Mouse (Mus musculus) left cerebral cortex, postnatal 4 days (tissue): ENCODE measurements around the gene Kcna5. TPM values are rescaled to one million over a fixed set of nuclear protein-coding genes. Genes with fewer than 3 reads are reported as not detected.

Experiments
- DNase-seq: peaks from one replicate; pipeline ENCODE4 v3.0.0-alpha.2; 2022
- intact Hi-C: fragments of 180-260 bp; cut with DNase I; formaldehyde crosslinking; loops from one replicate; pipeline ENCODE4 v1.15.1; 2025
- total RNA-seq, 2 experiments: library from RNA; stranded (reverse); gene quantifications; 2 replicates each; pipeline ENCODE4 v1.2.3; 2021

Gene Kcna5
- total RNA-seq, result 1 to 10 TPM; 1.3 to 1.9 TPM

- DNase-seq, result peak; percentile 35
- intact Hi-C loops, result no loop called here
These were observed at the start of gene Kcna5 for GRCm38 (mm10) chr6:126535208-126535910. Gene Kcna5, minus strand, starts transcription at chr6:126535412.

- peak; percentile 40 for DNase-seq
- intact Hi-C loops, result no loop called here
These were observed 47.9 kb upstream of the Kcna5 start for GRCm38 (mm10) chr6:126583075-126583474.

- DNase-seq, result no peak
- intact Hi-C loops, result no loop called here
These were observed 46.4 kb upstream of the Kcna5 start for GRCm38 (mm10) chr6:126581632-126582031.

GRCm38 (mm10) chr6:126580571-126580970 is 45.4 kb upstream of the Kcna5 start:
- DNase-seq, result no peak
- intact Hi-C loops, result no loop called here

GRCm38 (mm10) chr6:126577415-126577814 is 42.2 kb upstream of the Kcna5 start:
- DNase-seq, result no peak
- intact Hi-C loops, result no loop called here

GRCm38 (mm10) chr6:126576566-126576965 is 41.4 kb upstream of the Kcna5 start:
- intact Hi-C loops, result no loop called here
- DNase-seq, result no peak

GRCm38 (mm10) chr6:126574778-126575177 is 39.6 kb upstream of the Kcna5 start:
- no peak for DNase-seq
- intact Hi-C loops, result no loop called here

- DNase-seq, result no peak
- intact Hi-C loops, result no loop called here
These were observed 37.8 kb upstream of the Kcna5 start for GRCm38 (mm10) chr6:126573021-126573420.

GRCm38 (mm10) chr6:126569809-126570208 is 34.6 kb upstream of the Kcna5 start:
- intact Hi-C loops, result loop anchor here (5.0 kb wide), 1 partner anchor 72 kb away; no protein-coding TSS in a partner anchor
- DNase-seq, result no peak

- intact Hi-C loops, result loop anchor here (5.0 kb wide), 1 partner anchor 74 kb away; no protein-coding TSS in a partner anchor
- DNase-seq, result peak; percentile 27
These were observed 33.0 kb upstream of the Kcna5 start for GRCm38 (mm10) chr6:126568046-126568830.

GRCm38 (mm10) chr6:126567326-126567725 is 32.1 kb upstream of the Kcna5 start:
- no peak for DNase-seq
- intact Hi-C loops, result loop anchor here (5.0 kb wide), 1 partner anchor 75 kb away; no protein-coding TSS in a partner anchor

GRCm38 (mm10) chr6:126564376-126564775 is 29.2 kb upstream of the Kcna5 start:
- intact Hi-C loops, result loop anchor here (5.0 kb wide), 1 partner anchor 138 kb away; no protein-coding TSS in a partner anchor
- no peak for DNase-seq

GRCm38 (mm10) chr6:126563898-126564297 is 28.7 kb upstream of the Kcna5 start:
- peak; percentile 92 for DNase-seq
- intact Hi-C loops, result loop anchor here (5.0 kb wide), 1 partner anchor 138 kb away; no protein-coding TSS in a partner anchor

GRCm38 (mm10) chr6:126561702-126562101 is 26.5 kb upstream of the Kcna5 start:
- intact Hi-C loops, result loop anchor here (5.0 kb wide), 1 partner anchor 141 kb away; no protein-coding TSS in a partner anchor
- DNase-seq, result peak; percentile 39

- intact Hi-C loops, result loop anchor here (5.0 kb wide), 1 partner anchor 142 kb away; no protein-coding TSS in a partner anchor
- DNase-seq, result no peak
These were observed 25.5 kb upstream of the Kcna5 start for GRCm38 (mm10) chr6:126560696-126561095.

GRCm38 (mm10) chr6:126560036-126560435 is 24.8 kb upstream of the Kcna5 start:
- DNase-seq, result no peak
- intact Hi-C loops, result loop anchor here (5.0 kb wide), 1 partner anchor 142 kb away; no protein-coding TSS in a partner anchor

- no peak for DNase-seq
- intact Hi-C loops, result loop anchor here (10.0 kb wide), 1 partner anchor 403 kb away; no protein-coding TSS in a partner anchor
These were observed 23.1 kb upstream of the Kcna5 start for GRCm38 (mm10) chr6:126558276-126558675.

GRCm38 (mm10) chr6:126553812-126554211 is 18.6 kb upstream of the Kcna5 start:
- DNase-seq, result peak; percentile 50
- intact Hi-C loops, result loop anchor here (2.0 to 10.0 kb wide), 2 partner anchors 53 to 399 kb away; no protein-coding TSS in a partner anchor

- intact Hi-C loops, result loop anchor here (2.0 to 10.0 kb wide), 2 partner anchors 51 to 397 kb away; no protein-coding TSS in a partner anchor
- DNase-seq, result peak; percentile 30
These were observed 16.7 kb upstream of the Kcna5 start for GRCm38 (mm10) chr6:126551862-126552395.

- peak; percentile 17 for DNase-seq
- intact Hi-C loops, result no loop called here
These were observed 9.2 kb upstream of the Kcna5 start for GRCm38 (mm10) chr6:126544107-126545036.
